Mouse (Mus musculus): ENCODE measurements around the gene Cyct.

Cyct gene

DNA sequence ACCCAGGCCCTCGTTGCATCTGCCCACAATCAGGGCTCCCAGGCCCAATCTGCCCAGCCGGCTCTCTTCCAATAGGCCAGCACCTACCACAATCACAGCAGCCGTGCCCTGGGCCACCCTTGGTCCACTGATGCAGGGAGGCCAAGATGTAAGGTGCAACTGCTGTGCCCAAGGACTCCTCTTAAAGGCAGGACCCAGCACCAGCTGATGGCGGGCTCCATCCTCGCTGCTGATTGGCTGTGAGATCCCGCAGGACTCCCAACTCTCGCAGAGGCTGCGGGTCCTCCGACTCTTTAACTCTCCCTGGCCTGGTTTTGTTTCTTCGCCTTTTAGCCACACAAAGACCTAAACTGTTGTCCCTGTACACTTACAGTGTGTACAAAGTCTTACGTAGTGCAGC lies at the start of gene Cyct:
TSS of gene Cyct (minus strand) at position 225 of the 400 bp plus-strand sequence.
- DNase-seq, result no peak

GRCm38 (mm10) chr2:76409986-76410385 lies 49.7 kb upstream of the Cyct start:
- DNase-seq, result no peak

- no peak for DNase-seq
These were observed 49.3 kb upstream of the Cyct start for GRCm38 (mm10) chr2:76409526-76409925.

GRCm38 (mm10) chr2:76406937-76407441 lies 46.7 kb upstream of the Cyct start:
- peak; percentile 72 to 82 for DNase-seq

GRCm38 (mm10) chr2:76406151-76406936 lies 46.1 kb upstream of the Cyct start, which contains the start of gene Osbpl6:
TSS of gene Osbpl6 (plus strand) at chr2:76406508.
- peak; percentile 82 to 89 for DNase-seq

DNA sequence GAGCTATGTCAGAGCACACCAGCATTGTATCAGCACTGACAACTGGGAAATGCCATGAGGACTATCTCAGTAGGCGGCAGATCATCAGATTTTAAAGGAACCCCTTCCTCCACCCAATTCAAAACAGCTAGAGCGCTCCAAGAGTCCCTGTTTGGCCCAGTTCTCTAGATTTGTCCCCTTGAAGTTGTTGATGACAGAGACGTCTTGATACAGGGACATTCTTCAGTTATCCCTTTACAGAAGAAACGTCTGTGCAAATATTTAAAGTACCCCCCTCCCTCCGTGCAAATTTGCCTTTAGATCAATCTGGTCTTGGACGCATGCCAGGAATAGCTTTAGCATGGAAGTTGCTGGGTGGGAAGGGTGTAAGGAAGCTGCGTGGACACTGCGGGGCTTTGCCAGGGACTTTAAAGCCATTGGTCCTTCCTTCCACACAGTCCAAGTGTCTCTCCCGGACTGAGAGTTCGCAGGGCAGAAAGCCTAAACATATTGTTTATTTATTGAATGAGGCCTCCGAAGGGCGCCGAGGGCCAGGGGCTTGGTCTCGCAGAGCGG lies 45.4 kb upstream of the Cyct start:
- no peak for DNase-seq

DNA sequence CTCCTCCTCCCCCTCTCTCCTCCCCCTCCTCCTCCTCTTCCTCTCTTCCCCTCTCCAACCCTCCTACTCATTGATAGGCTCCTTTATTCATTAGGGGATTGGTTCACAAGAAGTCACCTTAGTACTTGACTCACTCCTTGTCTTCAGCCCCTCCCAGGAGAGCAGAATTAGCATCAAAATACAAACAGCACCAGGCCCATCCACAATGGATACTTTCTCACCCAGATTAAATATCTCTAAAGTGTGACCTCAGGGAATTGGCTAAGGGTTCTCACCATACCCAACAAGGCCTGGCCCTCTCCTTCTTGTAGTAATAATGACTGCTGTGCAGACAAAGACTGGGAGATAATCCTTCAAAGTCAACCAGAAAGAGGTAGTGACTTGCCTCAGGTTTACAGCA lies 39.9 kb upstream of the Cyct start:
- no peak for DNase-seq

- DNase-seq, result no peak
These were observed 26.3 kb upstream of the Cyct start for GRCm38 (mm10) chr2:76386531-76386930.

DNA sequence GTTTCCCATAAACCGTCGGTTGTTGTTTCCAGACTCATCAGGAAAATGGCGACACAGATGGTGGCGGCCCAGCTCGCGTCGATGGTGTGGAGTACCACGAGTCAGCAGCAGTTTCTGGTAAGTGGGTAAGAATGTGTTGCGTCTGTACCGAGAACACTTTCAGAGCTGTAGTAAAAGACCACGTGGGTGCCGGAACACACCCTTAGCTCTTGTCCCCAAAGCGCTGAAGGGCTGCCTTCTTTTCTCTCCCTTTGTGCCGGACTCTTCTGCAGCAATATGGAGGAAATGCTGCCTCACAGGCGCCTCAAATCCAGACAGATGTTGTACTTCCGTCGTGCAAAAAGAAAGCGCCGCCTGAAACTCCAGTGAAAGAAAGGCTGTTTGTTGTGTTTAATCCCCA lies 18.4 kb upstream of the Cyct start:
- no peak for DNase-seq

DNA sequence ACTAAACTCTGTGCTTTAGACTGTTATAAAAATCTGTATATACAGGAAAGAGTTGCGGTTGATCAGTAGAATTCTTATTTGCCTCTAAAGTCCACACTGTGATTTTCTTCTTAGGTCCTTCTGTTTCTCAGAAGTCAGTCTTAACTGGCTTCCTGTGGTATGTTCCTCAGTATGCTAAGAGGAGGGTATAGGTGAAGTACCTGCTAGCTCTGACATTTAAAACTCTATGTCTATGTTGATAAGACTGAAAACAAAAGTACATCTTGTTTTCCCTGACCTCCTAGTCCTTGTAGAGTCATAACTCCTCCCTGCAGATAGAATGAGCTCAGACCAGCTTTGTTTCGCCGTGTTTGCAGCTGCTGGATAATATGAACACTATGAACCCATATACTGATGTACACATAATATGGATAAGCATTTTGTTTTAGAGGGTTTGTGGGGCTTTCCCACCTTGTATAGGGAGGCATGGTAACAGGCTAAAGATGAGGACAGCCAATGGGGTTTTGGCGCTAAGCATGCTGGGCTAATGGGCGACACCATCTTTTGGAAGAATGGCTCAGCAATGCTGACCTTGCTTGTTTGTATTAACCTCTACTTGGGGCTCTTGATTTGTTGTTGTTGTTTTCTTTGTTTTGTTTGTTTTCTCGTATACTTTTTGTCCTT lies 14.4 kb upstream of the Cyct start:
- DNase-seq, result no peak

- no peak for DNase-seq
These were observed 12.0 kb upstream of the Cyct start for GRCm38 (mm10) chr2:76372244-76372643.

- no peak for DNase-seq
These were observed 10.3 kb upstream of the Cyct start for GRCm38 (mm10) chr2:76370656-76370922.

DNA sequence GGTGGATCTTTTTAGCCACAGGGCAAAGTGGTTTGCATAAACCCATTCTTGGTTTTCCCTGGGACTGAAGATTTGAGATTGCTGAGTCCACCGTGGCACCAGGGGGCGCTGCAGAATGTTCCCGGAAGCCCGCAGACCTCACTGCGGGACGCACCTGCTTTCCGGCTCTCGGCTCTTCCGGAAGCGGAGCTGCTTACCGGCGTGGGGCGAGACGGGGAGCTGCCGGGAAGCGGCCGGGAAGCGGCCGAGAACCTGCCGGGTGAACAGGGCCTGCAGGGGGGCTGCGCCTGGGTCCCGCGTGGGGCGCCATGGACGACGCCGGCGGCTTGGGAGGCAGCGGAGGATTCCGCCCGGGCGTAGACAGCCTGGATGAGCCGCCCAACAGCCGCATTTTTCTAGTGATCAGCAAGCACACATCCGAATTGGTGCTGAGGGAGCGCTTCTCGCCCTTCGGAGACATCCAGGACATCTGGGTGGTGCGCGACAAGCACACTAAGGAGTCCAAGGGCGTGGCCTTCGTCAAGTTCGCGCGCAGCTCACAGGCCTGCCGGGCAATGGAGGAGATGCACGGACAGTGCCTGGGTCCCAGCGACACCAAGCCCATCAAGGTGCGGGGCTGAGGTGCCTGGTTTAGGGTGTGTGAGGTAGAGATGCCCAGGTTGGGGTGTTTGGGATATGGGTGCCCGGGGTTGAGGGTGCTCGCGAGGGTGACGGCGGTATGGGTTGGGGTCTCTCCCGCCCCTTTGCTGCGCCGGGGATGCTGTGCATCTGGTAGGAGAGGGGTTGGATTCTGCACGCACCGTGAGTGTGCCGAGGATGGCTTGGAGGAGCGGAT lies 9.8 kb upstream of the Cyct start, which contains the start of gene Rbm45:
TSS of gene Rbm45 (plus strand) at position 164 of the 835 bp plus-strand sequence.
- peak; percentile 95 for DNase-seq

DNA sequence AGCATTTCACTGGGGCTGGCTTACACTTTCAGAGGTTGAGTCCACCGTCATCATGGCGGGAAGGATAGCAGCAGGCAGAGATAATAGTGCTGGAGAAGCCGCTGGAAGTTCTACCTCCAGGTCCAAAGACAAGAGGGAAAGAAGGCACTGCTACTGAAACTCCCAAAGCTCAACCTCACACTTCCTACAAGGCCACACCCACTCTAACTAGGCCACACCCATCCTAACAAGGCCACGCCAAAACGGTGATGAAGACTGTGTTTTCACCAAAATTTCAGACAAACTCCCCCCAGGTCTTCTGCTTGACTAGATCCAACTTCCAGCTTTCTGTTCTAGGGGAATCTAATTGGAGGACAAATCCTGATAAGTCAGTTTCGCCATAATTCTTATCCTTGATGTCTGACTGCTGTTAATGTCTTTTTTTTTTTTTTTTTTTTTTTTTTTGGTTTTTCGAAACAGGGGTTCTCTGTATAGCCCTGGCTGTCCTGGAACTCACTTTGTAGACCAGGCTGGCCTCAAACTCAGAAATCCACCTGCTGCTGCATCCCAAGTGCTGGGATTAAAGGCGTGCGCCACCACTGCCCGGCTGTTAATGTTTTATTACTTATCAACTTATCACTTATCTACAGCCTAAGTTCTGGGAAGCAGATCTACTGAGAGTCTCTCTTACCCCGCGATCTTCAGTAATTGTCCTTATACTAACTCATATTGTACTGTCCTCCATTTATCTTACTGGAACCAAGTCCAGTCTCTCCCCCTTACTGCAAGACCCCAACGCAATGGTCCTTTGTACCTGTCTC lies 8.8 kb upstream of the Cyct start:
- DNase-seq, result no peak

- DNase-seq, result peak; percentile 90 to 92
These were observed 7.1 kb upstream of the Cyct start for GRCm38 (mm10) chr2:76367188-76367922.

DNA sequence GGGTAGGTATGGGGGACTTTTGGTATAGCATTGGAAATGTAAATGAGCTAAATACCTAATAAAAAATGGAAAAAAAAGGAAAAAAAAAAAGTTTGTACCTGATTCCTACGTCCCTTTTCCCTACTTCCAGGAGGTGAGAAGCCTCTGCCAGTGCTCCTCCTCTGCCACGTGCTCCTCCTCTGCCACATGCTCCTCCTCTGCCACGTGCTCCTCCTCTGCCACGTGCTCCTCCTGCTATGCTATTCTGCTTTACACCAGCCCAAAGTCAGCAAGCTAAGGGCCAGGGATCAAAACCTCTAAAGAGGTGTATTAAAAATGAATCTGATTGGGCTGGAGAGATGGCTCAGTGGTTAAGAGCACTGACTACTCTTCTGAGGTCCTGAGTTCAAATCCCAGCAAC lies 5.6 kb upstream of the Cyct start:
- DNase-seq, result no peak

DNA sequence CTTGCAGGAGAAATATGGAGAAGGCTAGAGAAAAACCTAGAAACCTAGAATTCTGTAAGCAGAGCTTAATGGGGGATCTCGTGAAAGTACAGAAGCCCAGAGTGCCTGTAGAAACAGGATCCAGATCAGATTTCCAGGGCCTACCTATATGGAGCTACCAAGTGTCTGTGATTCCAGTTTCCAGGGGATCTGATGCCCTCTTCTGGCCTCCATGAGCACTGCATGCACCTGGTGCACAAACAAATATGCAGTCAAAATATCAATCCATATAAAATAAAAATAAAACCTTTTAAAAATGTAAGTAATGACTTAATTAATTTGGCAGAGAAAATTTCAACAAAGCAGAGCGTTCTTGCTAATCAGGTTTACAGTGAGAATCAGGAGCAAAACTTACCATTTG lies 1.9 kb upstream of the Cyct start:
- DNase-seq, result peak; percentile 62 to 64

- no peak for DNase-seq
These were observed 12.4 kb downstream of the Cyct start for GRCm38 (mm10) chr2:76347839-76348238.

- DNase-seq, result no peak
These were observed 18.1 kb downstream of the Cyct start for GRCm38 (mm10) chr2:76342146-76342545.

DNA sequence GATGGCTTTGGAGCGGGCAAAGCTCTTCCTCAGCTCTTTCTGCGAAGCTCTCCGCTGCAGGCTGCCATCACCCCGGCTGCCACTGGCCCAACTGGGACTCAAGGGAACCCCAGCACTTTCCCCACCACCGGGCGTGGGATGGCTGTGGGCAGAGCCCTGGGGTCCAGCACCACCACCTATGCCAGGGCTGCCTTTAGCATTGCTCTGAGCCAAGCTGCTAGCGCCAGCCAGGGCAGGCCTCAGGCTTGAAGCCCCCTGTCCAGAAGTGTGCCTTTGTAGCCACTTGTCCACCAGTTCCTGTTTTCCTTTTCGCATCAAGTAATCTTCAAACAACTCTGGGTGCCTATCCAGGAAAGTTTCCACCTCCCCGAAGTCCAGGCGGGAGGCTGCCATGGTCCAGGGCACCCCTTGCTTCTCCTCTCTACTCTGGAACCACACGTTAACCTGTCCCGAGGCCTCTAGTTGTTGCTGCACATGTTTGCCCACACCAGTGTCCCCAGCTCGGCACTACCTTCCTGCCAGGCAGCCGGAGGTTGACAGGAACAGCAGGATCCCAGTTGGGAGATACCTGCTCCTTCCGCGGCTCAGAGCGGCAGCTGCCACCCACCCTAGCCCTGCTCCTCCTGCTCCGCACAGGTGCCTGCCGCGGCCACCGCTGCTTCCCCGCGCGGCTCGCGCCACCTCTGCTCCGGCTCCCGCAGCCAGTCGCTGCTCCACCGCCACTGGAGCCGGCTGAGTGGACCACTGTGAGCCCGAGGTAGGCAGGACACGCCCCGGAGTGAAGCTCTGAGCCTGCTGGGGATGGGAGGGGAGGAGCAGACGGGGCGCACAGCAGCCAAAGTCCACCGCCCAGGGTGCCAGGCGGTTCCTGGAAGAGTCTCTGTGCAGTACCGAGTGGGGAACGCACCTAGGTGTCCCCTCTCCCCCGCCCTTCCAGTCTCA lies 21.8 kb downstream of the Cyct start, which contains the start of gene Pde11a:
TSS of gene Pde11a (minus strand) at position 560 of the 942 bp plus-strand sequence.
- peak; percentile 69 to 84 for DNase-seq

Data from kidney, postnatal 4 days (tissue).